Mouse (Mus musculus): ENCODE measurements at regions not wholly inside any gene's neighbourhood (a gene's known extent, or its start where the extent isn't known, plus 50 kb on each side); places are given as distances from the start of the nearest gene placed in this dataset.

DNA sequence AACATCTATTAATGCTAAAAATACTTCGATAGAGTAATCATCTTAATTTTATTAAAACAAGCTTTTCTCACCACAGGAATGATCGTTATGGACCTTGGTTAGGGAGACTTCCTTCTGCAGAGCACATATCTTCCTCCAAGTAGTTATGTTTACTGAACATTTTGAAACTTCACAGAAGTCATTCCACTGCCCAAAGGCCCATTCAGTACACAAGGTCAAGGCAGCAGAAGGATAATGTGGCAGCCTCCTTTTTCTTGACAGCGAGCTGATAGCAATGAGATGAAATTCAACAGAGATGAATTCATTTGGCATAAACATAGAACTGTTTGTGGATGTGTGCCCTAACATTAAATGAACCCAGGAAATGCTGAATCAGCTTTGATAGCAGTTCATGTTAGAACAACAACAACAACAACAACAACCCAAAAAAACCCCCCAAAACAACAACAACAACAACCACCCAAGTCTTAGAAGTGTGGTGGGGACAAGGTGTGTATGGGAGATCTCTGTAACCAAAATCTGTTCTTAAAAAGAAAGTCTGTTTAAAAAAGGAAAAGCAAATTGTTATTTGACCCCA lies 56.6 kb upstream of the Raph1 start:
- no peak for ATAC-seq (ENCODE audit: insufficient read depth, low FRiP score, low TSS enrichment)
- WGBS = 93% methylated on average over 3 of the region's 3 CpGs
- Histone ChIP-seq H3K4me3 (ENCODE audit: low read depth, low read length) (no peak overlapping the region), H3K36me3 (ENCODE audit: control insufficient read depth, insufficient read depth, low read length) (no peaks in the 10 kb centered on the region), H3K4me2 (ENCODE audit: low read depth) (no peak overlapping the region), H3K9me3 (ENCODE audit: control insufficient read depth, low read length) (no peaks in the 10 kb centered on the region), H3K9ac (ENCODE audit: low read length) (no peak overlapping the region), H3K4me1 (ENCODE audit: control insufficient read depth, insufficient read depth, low read length) (no peaks in the 10 kb centered on the region), H3K27ac (ENCODE audit: low read depth, low read length) (no peak overlapping the region), H3K27me3 (ENCODE audit: control insufficient read depth, insufficient read depth, low read length) (no peaks in the 10 kb centered on the region)
- DNase-seq (ENCODE audit: low spot score) = no peak

DNA sequence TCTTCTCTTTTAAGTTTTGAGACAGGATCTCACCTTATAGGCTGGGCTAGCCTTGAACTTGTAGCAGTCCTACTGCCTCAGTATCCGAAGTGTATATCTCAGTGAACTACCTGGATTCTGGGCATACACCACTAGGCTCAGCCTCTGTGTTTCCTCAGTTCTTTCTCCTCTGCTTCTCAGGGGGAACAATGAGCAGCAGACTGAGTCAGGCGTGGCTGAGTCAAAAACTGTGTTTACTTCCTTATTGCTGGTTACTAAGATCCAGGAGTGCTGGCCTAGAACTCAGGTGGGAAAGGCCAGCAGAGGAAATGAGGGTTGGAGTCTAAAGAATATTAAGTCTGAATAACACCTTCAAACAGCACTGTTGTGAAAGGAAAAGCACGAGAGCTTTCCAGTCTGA lies 54.9 kb upstream of the Raph1 start:
- WGBS = 83% methylated on average over 3 of the region's 3 CpGs
- DNase-seq (ENCODE audit: low spot score) = no peak
- no peak overlapping the region for H3K27ac ChIP-seq (ENCODE audit: low read depth, low read length)

GRCm38 (mm10) chr1:60621064-60621726 lies 54.3 kb upstream of the Raph1 start:
- no peaks in the 10 kb centered on the region for H3K4me1 ChIP-seq (ENCODE audit: control insufficient read depth, insufficient read depth, low read length)
- H3K27me3 ChIP-seq (ENCODE audit: control insufficient read depth, insufficient read depth, low read length) = no peaks in the 10 kb centered on the region
- H3K4me3 ChIP-seq (ENCODE audit: low read depth, low read length) = no peak overlapping the region
- H3K4me2 ChIP-seq (ENCODE audit: low read depth) = no peak overlapping the region
- DNase-seq (ENCODE audit: low spot score) (no peak), ATAC-seq (ENCODE audit: insufficient read depth, low FRiP score, low TSS enrichment) (no peak)
- H3K27ac ChIP-seq (ENCODE audit: low read depth, low read length) = no peak overlapping the region
- 87% methylated on average over 8 of the region's 8 CpGs for WGBS
- no peaks in the 10 kb centered on the region for H3K9me3 ChIP-seq (ENCODE audit: control insufficient read depth, low read length)
- no peak overlapping the region for H3K9ac ChIP-seq (ENCODE audit: low read length)
- no peaks in the 10 kb centered on the region for H3K36me3 ChIP-seq (ENCODE audit: control insufficient read depth, insufficient read depth, low read length)

More for the DNA sequence above, 54.9 kb upstream of the Raph1 start:
- no peaks in the 10 kb centered on the region for H3K27me3 ChIP-seq (ENCODE audit: control insufficient read depth, insufficient read depth, low read length)
- H3K4me3 ChIP-seq (ENCODE audit: low read depth, low read length) = no peak overlapping the region
- no peak overlapping the region for H3K9ac ChIP-seq (ENCODE audit: low read length)
- ATAC-seq (ENCODE audit: insufficient read depth, low FRiP score, low TSS enrichment) = no peak
- no peak overlapping the region for H3K4me2 ChIP-seq (ENCODE audit: low read depth)
- H3K4me1 ChIP-seq (ENCODE audit: control insufficient read depth, insufficient read depth, low read length) = no peaks in the 10 kb centered on the region
- no peaks in the 10 kb centered on the region for H3K36me3 ChIP-seq (ENCODE audit: control insufficient read depth, insufficient read depth, low read length)
- H3K9me3 ChIP-seq (ENCODE audit: control insufficient read depth, low read length) = no peaks in the 10 kb centered on the region

- WGBS = 82% methylated on average over 1 of the region's 1 CpGs
- ATAC-seq (ENCODE audit: insufficient read depth, low FRiP score, low TSS enrichment) (no peak), DNase-seq (ENCODE audit: low spot score) (no peak)
- Histone ChIP-seq H3K36me3 (ENCODE audit: control insufficient read depth, insufficient read depth, low read length) (no peaks in the 10 kb centered on the region), H3K27ac (ENCODE audit: low read depth, low read length) (no peak overlapping the region), H3K9me3 (ENCODE audit: control insufficient read depth, low read length) (no peaks in the 10 kb centered on the region), H3K4me2 (ENCODE audit: low read depth) (no peak overlapping the region), H3K27me3 (ENCODE audit: control insufficient read depth, insufficient read depth, low read length) (no peaks in the 10 kb centered on the region), H3K9ac (ENCODE audit: low read length) (no peak overlapping the region), H3K4me1 (ENCODE audit: control insufficient read depth, insufficient read depth, low read length) (no peaks in the 10 kb centered on the region), H3K4me3 (ENCODE audit: low read depth, low read length) (no peak overlapping the region)
Measured at GRCm38 (mm10) chr1:60618389-60618788, 51.5 kb upstream of the Raph1 start.

GRCm38 (mm10) chr1:60616916-60617315 lies 50.0 kb upstream of the Raph1 start:
- ATAC-seq (ENCODE audit: insufficient read depth, low FRiP score, low TSS enrichment) (no peak), DNase-seq (ENCODE audit: low spot score) (no peak)
- H3K4me2 ChIP-seq (ENCODE audit: low read depth) = no peak overlapping the region
- H3K9ac ChIP-seq (ENCODE audit: low read length) = no peak overlapping the region
- no peaks in the 10 kb centered on the region for H3K9me3 ChIP-seq (ENCODE audit: control insufficient read depth, low read length)
- H3K36me3 ChIP-seq (ENCODE audit: control insufficient read depth, insufficient read depth, low read length) = no peaks in the 10 kb centered on the region
- no peak overlapping the region for H3K4me3 ChIP-seq (ENCODE audit: low read depth, low read length)
- 86% methylated on average over 2 of the region's 2 CpGs for WGBS
- no peaks in the 10 kb centered on the region for H3K4me1 ChIP-seq (ENCODE audit: control insufficient read depth, insufficient read depth, low read length)
- H3K27ac ChIP-seq (ENCODE audit: low read depth, low read length) = no peak overlapping the region
- no peaks in the 10 kb centered on the region for H3K27me3 ChIP-seq (ENCODE audit: control insufficient read depth, insufficient read depth, low read length)

Measured in neural tube, embryonic 11.5 days (tissue).